In the genomic region with DNA sequence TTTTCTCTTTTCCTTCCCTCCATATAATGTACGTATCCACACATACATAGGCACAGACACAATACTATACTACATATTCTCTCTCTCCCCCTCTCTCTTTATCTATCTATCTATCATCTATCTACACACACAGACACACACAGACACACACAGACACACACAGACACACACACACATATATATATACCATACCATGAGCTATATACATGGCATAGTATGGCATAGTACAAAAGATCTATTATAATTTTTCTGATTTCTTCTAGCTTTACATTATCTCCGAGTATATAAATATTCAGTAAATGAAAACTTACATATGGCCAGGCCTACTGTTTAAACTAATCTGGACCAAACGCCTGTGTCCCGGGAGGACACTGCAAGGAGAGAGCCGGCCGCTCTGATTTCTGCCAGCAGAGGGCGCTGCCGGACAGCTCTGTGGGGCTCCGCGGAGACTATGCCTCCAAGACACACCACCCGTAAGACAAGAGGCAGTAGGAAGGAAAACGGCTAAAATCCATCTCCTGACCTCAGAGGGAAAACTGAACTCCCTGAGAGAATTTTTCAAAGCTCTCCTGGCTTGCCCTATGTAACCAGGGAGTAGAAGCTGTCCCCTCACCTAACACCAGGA, we compare ENCODE assay signal across 8 mouse cellular contexts. TPM values are rescaled to one million over a fixed set of nuclear protein-coding genes. Genes with fewer than 3 reads are reported as not detected.
DNase-seq lines count a peak whose midpoint lies in the region; ATAC-seq lines count a peak whose summit lies in the region.

No protein-coding gene starts in this region.

- peak; percentile 87 for ATAC-seq in intestine, embryonic 16.5 days
- ATAC-seq in midbrain, embryonic 11.5 days (ENCODE audit: low FRiP score) = peak; percentile 75

- DNase-seq in adrenal gland, adult (ENCODE audit: inconsistent age in 2 of 2, low spot score in 1 of 2) = peak; percentile 88 to 97
- DNase-seq in embryo, embryonic 10.5 days (ENCODE audit: low spot score) = peak; percentile 89
- peak; percentile 80 for DNase-seq in gastrocnemius, postnatal 25 days
- DNase-seq in left cerebral cortex, postnatal 36 days (ENCODE audit: low spot score in 2 of 2) = peak; percentile 66 to 80
- peak; percentile 100 for DNase-seq in midbrain, embryonic 11.5 days (ENCODE audit: low spot score, missing footprints)
- DNase-seq in right cerebral cortex, postnatal 36 days (ENCODE audit: low spot score in 2 of 2) = peak; percentile 73 to 79
- peak; percentile 82 to 95 for DNase-seq in urinary bladder, postnatal 4 days (ENCODE audit: low spot score in 2 of 2)

- H3K4me2 ChIP-seq in intestine, embryonic 16.5 days (ENCODE audit: low read depth, low read length) = no peak overlapping the region
- no peak overlapping the region for H3K4me2 ChIP-seq in midbrain, embryonic 11.5 days

- H3K4me1 ChIP-seq in intestine, embryonic 16.5 days (ENCODE audit: control insufficient read depth, insufficient read depth, low read length) = peaks cover 6% of the 10 kb centered on the region
- H3K4me1 ChIP-seq in midbrain, embryonic 11.5 days (ENCODE audit: control insufficient read depth, insufficient read depth, low read length) = peaks cover 6% of the 10 kb centered on the region; the same call in 1 of the 2 replicates

- H3K36me3 ChIP-seq in intestine, embryonic 16.5 days (ENCODE audit: control insufficient read depth, insufficient read depth, low read length) = no peaks in the 10 kb centered on the region
- no peaks in the 10 kb centered on the region for H3K36me3 ChIP-seq in midbrain, embryonic 11.5 days (ENCODE audit: control insufficient read depth, insufficient read depth, low read length)

- H3K9ac ChIP-seq in intestine, embryonic 16.5 days (ENCODE audit: low read depth, low read length) = no peak overlapping the region
- no peak overlapping the region for H3K9ac ChIP-seq in midbrain, embryonic 11.5 days (ENCODE audit: low read length)

- WGBS in intestine, embryonic 16.5 days = 7% methylated on average over 12 of the region's 12 CpGs
- WGBS in midbrain, embryonic 11.5 days = 8% methylated on average over 12 of the region's 12 CpGs

- intact Hi-C loops in left cerebral cortex, postnatal 36 days (cut with DNase I) = loop anchor here (1.0 to 10.0 kb wide), 3 partner anchors 58 to 250 kb away; partner anchors contain the start of genes Aamdc, Ints4 and Rsf1

- H3K27me3 ChIP-seq in intestine, embryonic 16.5 days (replicated peaks; ENCODE audit: control insufficient read depth, insufficient read depth, low read length) = no peaks in the 10 kb centered on the region
- no peaks in the 10 kb centered on the region for H3K27me3 ChIP-seq in midbrain, embryonic 11.5 days (ENCODE audit: control insufficient read depth, insufficient read depth, low read length)

- H3K27ac ChIP-seq in intestine, embryonic 16.5 days (ENCODE audit: low read length) = no peak overlapping the region
- no peak overlapping the region for H3K27ac ChIP-seq in midbrain, embryonic 11.5 days (ENCODE audit: low read depth, low read length)

- H3K4me3 ChIP-seq in intestine, embryonic 16.5 days (ENCODE audit: low read length) = no peak overlapping the region
- H3K4me3 ChIP-seq in midbrain, embryonic 11.5 days (ENCODE audit: low read depth, low read length) = no peak overlapping the region

- no peaks in the 10 kb centered on the region for H3K9me3 ChIP-seq in intestine, embryonic 16.5 days (ENCODE audit: control insufficient read depth, low read length)
- no peaks in the 10 kb centered on the region for H3K9me3 ChIP-seq in midbrain, embryonic 11.5 days (ENCODE audit: control insufficient read depth, low read length)

RNA-seq across cellular contexts. Expression of gene Thrsp, which starts 7.2 kb away (rescaled TPM):
- 10 to 100 TPM; 22.2 to 31.3 TPM for total RNA-seq in gastrocnemius, postnatal 25 days (2021)
- 0.40 and 0.45 TPM in 2 replicates for polyA plus RNA-seq in intestine, embryonic 16.5 days (2015; fragmentation: Nextera tagmentation; extraction: Ambion mirVana)
- total RNA-seq in left cerebral cortex, postnatal 36 days (2021) = 10 to 100 TPM; 18.7 to 23.4 TPM
- 0.12 TPM in 1 of 2 replicates, not detected in the other for polyA plus RNA-seq in midbrain, embryonic 11.5 days (2014; fragmentation: Nextera tagmentation; extraction: Ambion mirVana)

RNA-seq across cellular contexts. Expression of gene Ndufc2, which starts 24.9 kb away (rescaled TPM):
- total RNA-seq in gastrocnemius, postnatal 25 days (2021) = 100 to 1,000 TPM; 322 to 325 TPM
- polyA plus RNA-seq in intestine, embryonic 16.5 days (2015; fragmentation: Nextera tagmentation; extraction: Ambion mirVana) = 377 and 385 TPM in 2 replicates
- 100 to 1,000 TPM; 202 to 220 TPM for total RNA-seq in left cerebral cortex, postnatal 36 days (2021)
- polyA plus RNA-seq in midbrain, embryonic 11.5 days (2014; fragmentation: Nextera tagmentation; extraction: Ambion mirVana) = 371 and 375 TPM in 2 replicates

RNA-seq across cellular contexts. Expression of gene Kctd14, which starts 26.4 kb away (rescaled TPM):
- total RNA-seq in gastrocnemius, postnatal 25 days (2021) = under 1 TPM in 1 of 2 experiments, not detected in 1; 0.28 TPM
- 6.8 and 7.3 TPM in 2 replicates for polyA plus RNA-seq in intestine, embryonic 16.5 days (2015; fragmentation: Nextera tagmentation; extraction: Ambion mirVana)
- 1 to 10 TPM; 3.2 to 3.6 TPM for total RNA-seq in left cerebral cortex, postnatal 36 days (2021)
- 0.28 and 0.37 TPM in 2 replicates for polyA plus RNA-seq in midbrain, embryonic 11.5 days (2014; fragmentation: Nextera tagmentation; extraction: Ambion mirVana)

RNA-seq across cellular contexts. Expression of gene Alg8, which starts 53.3 kb away (rescaled TPM):
- total RNA-seq in gastrocnemius, postnatal 25 days (2021) = 1 to 10 TPM; 3.2 to 4.1 TPM
- 51.3 and 55.7 TPM in 2 replicates for polyA plus RNA-seq in intestine, embryonic 16.5 days (2015; fragmentation: Nextera tagmentation; extraction: Ambion mirVana)
- 10 to 100 TPM in 1 of 2 experiments, 1 to 10 TPM in 1; 7.9 to 11.8 TPM for total RNA-seq in left cerebral cortex, postnatal 36 days (2021)
- polyA plus RNA-seq in midbrain, embryonic 11.5 days (2014; fragmentation: Nextera tagmentation; extraction: Ambion mirVana) = 37.1 and 38.1 TPM in 2 replicates

RNA-seq across cellular contexts. Expression of gene Ints4, which starts 56.0 kb away (rescaled TPM):
- 10 to 100 TPM; 22.7 to 22.8 TPM for total RNA-seq in gastrocnemius, postnatal 25 days (2021)
- 38.7 and 41.2 TPM in 2 replicates for polyA plus RNA-seq in intestine, embryonic 16.5 days (2015; fragmentation: Nextera tagmentation; extraction: Ambion mirVana)
- total RNA-seq in left cerebral cortex, postnatal 36 days (2021) = 10 to 100 TPM; 28.5 to 32.6 TPM
- 61.4 and 62.6 TPM in 2 replicates for polyA plus RNA-seq in midbrain, embryonic 11.5 days (2014; fragmentation: Nextera tagmentation; extraction: Ambion mirVana)
